Mouse (Mus musculus) lung, embryonic 15.5 days (tissue): ENCODE results near the gene 4930568D16Rik. TPM values are rescaled to one million over a fixed set of nuclear protein-coding genes. Genes with fewer than 3 reads are reported as not detected.

ENCODE experiments used
- ATAC-seq: fragments of 200-750 bp; cut with Nextera tagmentation; 2 replicates; pipeline ENCODE4 v1.8.0; 2017; ENCODE audit warnings: moderate number of reproducible peaks, borderline replicate concordance; ENCODE audit not compliant: low FRiP score, low TSS enrichment; ENCODE audit errors: extremely low read depth
- H3K27ac ChIP-seq: fragments of 300-500 bp; sonication (generic); 2 replicates; pipeline ENCODE4 v1.5.1; 2015; ENCODE audit warnings: moderate library complexity, mild to moderate bottlenecking, inconsistent platforms
- H3K27me3 ChIP-seq: fragments of 300-500 bp; sonication (generic); 2 replicates; pipeline ENCODE4 v1.6.1; 2015; ENCODE audit warnings: inconsistent platforms
- H3K36me3 ChIP-seq: fragments of 300-500 bp; sonication (generic); 2 replicates; pipeline ENCODE4 v1.6.1; 2015; ENCODE audit warnings: inconsistent platforms
- H3K4me1 ChIP-seq: fragments of 300-500 bp; sonication (generic); 2 replicates; pipeline ENCODE4 v1.6.1; 2015; ENCODE audit warnings: inconsistent platforms
- H3K4me2 ChIP-seq: fragments of 300-500 bp; sonication (generic); 2 replicates; pipeline ENCODE4 v1.6.1; 2015; ENCODE audit warnings: inconsistent platforms, mild to moderate bottlenecking, moderate library complexity
- H3K4me3 ChIP-seq: fragments of 300-500 bp; sonication (generic); 2 replicates; pipeline ENCODE4 v1.5.1; 2015; ENCODE audit warnings: mild to moderate bottlenecking, inconsistent platforms
- H3K9ac ChIP-seq: fragments of 300-500 bp; sonication (generic); 2 replicates; pipeline ENCODE4 v1.6.1; 2015; ENCODE audit warnings: inconsistent platforms
- H3K9me3 ChIP-seq: fragments of 300-500 bp; sonication (generic); 2 replicates; pipeline ENCODE4 v1.6.1; 2016; ENCODE audit warnings: inconsistent platforms
- WGBS: fragments of 180-500 bp; shearing (Covaris S2); methylation state at CpG from one replicate; pipeline ENCODE4 v1.1.7; 2015; 5-methylcytosine and 5-hydroxymethylcytosine counted together
- polyA plus RNA-seq: library from polyadenylated mRNA; unstranded; fragments of >200 nt; fragmentation: Nextera tagmentation; extraction: Ambion mirVana; gene quantifications from 2 replicates; pipeline ENCODE4 v1.2.1, GENCODE M21; 2015

The 4930568D16Rik gene
- polyA plus RNA-seq, 1 experiment from 2014 or later = not detected

DNA sequence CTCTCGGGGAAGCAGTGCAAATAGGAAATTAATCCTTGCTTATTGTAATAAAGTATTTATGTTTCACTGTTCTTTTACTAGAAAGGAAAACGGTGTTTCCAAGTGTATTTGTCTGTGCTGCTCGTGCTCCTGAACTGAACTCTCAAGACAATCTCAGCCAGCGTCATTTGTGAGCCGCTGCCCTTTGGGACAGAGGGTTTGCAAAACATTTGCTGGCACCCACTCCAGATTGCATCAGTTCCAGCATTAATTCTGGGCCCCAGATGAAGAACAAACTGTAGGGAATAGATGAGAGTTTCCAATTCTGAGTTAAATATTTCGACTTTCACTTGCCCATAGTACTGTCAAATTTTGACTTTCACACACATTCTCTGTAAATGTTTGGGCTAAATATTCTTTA, 28.8 kb downstream of the 4930568D16Rik start:
- H3K9ac ChIP-seq = no peak overlapping the region
- H3K36me3 ChIP-seq = no peaks in the 10 kb centered on the region
- peaks cover 29% of the 10 kb centered on the region for H3K4me1 ChIP-seq
- H3K4me3 ChIP-seq = no peak overlapping the region
- H3K4me2 ChIP-seq = no peak overlapping the region
- no peaks in the 10 kb centered on the region for H3K9me3 ChIP-seq
- no peak for ATAC-seq
- H3K27me3 ChIP-seq = no peaks in the 10 kb centered on the region
- 53% methylated on average over 6 of the region's 6 CpGs for WGBS
- 0 out of 2 replicates have a peak overlapping the region, but pooled peaks have one; percentile 0 for H3K27ac ChIP-seq

DNA sequence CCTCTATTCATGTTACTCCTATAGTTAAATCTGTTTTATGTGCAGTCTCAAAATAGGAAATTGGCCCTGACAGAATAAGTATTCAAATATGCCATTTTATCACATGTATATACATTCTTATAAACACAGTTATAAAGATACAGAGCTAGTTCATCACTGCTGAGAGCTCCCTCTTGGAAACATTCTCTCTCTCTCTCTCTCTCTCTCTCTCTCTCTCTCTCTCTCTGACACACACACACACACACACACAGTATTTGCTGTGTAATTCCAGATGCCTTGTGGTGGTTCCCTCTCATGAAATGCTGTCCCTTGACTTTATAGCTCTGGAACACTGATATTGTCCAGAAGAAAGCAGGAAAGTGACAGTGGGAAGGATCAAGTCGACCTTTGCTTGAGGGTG, 29.5 kb downstream of the 4930568D16Rik start:
- Histone ChIP-seq H3K9ac (no peak overlapping the region), H3K36me3 (no peaks in the 10 kb centered on the region), H3K4me2 (no peak overlapping the region), H3K27ac (0 out of 2 replicates have a peak overlapping the region, but pooled peaks have one; percentile 0), H3K4me1 (peaks cover 29% of the 10 kb centered on the region), H3K4me3 (no peak overlapping the region), H3K9me3 (no peaks in the 10 kb centered on the region), H3K27me3 (no peaks in the 10 kb centered on the region)
- no peak for ATAC-seq
- 79% methylated on average over 1 of the region's 1 CpGs for WGBS

DNA sequence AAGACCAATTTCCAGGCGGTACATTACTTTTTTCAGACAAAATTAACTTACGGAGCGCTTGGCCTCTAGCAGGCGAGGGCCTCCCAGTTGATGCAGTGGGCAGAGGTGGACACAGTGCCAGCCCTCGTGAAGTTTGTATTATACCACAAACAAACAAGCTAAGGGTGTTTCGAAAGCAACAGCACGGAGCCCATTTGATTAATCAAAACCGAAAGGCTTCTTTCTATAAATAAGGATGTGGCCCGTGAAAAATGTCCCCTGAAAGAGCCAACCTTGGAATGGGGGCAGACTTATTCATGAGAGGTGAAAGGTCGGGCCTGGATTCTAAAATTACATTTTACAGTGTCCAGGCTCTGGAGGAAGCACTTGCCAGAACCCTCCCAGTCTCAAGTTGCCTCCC, 30.1 kb downstream of the 4930568D16Rik start:
- Histone ChIP-seq H3K27me3 (no peaks in the 10 kb centered on the region), H3K4me2 (peak overlapping the region; percentile 93), H3K9ac (no peak overlapping the region), H3K4me3 (peak overlapping the region; percentile 63), H3K4me1 (peaks cover 33% of the 10 kb centered on the region), H3K27ac (peak overlapping the region; percentile 90), H3K9me3 (no peaks in the 10 kb centered on the region), H3K36me3 (no peaks in the 10 kb centered on the region)
- WGBS = 38% methylated on average over 10 of the region's 10 CpGs
- no peak for ATAC-seq

DNA sequence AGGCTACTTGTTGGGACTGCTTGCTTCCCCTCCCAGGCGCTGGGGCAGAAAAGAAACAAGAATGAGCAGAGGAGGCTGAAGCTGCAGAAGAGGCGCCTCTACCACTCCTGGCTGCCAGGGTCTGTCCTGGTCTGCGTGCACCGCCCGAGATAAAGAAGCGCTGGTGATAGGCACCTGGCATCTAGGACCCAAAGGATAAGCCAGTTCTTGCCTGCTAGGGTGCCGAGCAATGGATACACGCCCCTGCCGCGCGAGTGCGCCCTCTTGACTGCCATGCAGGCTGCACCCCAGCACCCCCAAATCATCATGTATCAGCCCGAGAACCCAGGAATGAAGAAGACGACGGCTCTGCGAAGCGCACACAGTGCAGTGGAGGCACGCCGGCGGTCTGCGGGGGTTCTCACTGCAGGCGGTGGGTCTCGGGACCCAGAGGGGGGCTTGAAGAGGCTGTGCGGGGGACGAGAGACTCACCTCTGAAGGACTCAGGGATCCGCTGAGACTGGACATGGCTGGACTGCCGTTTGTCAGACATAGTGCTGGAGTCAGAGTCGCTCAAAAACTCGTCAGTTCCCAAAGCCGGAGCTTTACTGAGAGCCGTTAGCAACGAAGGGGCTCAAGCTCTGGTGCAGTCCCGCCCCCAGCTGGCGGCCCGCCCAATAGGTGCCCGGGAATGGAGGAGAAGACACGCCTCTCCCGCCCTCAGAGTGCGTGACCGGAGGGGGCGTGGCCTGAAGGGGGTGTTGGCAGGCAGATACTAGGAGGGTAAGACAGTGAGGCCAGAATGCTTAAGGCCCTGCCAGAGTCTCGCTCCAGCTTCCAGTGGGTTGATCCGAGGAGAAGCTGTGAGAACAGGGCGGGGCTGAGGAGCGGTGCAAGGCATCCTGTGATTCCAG, 30.9 kb downstream of the 4930568D16Rik start, which contains the start of gene Stom:
TSS of gene Stom (minus strand) at position 589 of the 893 bp plus-strand sequence.
- Histone ChIP-seq H3K27ac (peak within 1 kb of the TSS; percentile 90), H3K36me3 (no peaks in the 10 kb centered on the region), H3K4me3 (peak within 1 kb of the TSS; percentile 63), H3K27me3 (no peaks in the 10 kb centered on the region), H3K9ac (peak within 1 kb of the TSS; percentile 68), H3K9me3 (no peaks in the 10 kb centered on the region), H3K4me1 (peaks cover 39% of the 10 kb centered on the region), H3K4me2 (peak within 1 kb of the TSS; percentile 93)
- peak; percentile 99 for ATAC-seq
- WGBS = under 1% methylated on average over 45 of the region's 45 CpGs

DNA sequence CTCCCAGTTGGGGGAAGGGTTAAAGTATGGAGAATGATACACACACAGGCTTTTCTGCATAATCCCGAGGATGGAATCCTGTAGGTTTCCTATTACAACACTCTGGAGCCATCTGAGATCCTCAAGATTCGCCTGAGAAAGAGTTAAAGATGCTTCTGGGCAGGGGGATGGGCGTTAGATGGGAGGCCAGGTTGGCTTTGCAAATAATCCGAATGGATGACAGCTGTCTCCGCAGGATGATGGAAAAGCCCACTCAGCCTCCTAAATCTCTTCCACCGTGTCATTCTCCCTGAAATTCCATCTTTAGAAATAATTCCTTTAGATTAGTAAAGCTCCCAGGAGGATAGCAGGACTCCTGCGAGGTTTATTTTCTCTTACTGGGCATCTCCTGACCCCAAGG, 31.9 kb downstream of the 4930568D16Rik start:
- 11% methylated on average over 7 of the region's 7 CpGs for WGBS
- Histone ChIP-seq H3K27me3 (no peaks in the 10 kb centered on the region), H3K27ac (no peak overlapping the region), H3K36me3 (no peaks in the 10 kb centered on the region), H3K9ac (peak overlapping the region; percentile 68), H3K4me3 (peak overlapping the region; percentile 63), H3K4me2 (peak overlapping the region; percentile 93), H3K4me1 (peaks cover 39% of the 10 kb centered on the region), H3K9me3 (no peaks in the 10 kb centered on the region)
- ATAC-seq = no peak

DNA sequence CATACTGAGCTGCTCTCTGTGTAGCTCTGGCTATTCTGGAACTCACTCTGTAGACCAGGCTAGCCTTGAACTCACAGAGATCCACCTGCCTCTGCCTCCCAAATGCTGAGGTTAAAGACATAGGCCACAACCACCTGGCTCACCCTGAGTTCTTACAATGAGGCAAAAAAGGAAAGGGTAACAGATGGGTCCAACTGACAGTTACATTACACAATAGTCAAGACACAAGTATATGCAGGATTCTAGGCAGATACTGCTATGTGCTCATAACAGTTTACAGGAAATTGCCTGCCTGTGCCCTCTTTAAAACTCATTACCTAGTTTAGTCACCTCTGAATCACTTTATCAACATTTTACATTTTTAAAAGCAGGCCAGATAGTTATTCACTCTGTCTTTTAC, 33.9 kb downstream of the 4930568D16Rik start:
- ATAC-seq = no peak
- Histone ChIP-seq H3K4me1 (peaks cover 35% of the 10 kb centered on the region), H3K27ac (no peak overlapping the region), H3K4me3 (no peak overlapping the region), H3K27me3 (no peaks in the 10 kb centered on the region), H3K9me3 (no peaks in the 10 kb centered on the region), H3K36me3 (no peaks in the 10 kb centered on the region), H3K4me2 (no peak overlapping the region), H3K9ac (no peak overlapping the region)

DNA sequence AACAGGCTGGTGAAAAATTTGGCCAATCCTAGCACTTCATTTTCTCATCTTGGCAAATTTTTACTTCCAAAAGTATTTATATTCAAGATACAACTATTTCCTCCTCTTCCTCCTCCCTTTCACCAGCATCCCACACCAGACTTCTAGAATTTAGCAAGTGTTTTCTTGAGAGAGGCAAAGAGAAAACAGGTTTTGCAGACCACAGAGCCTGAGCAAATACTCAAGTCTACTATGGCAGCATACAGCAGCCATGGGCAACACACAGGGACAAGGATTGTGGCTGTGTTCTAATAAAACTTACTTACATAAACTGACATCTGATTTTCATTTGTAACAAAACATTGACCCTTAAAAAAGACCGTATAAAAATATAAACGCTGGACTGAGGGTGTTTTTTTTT, 36.3 kb downstream of the 4930568D16Rik start:
- no peak overlapping the region for H3K4me2 ChIP-seq
- H3K9me3 ChIP-seq = no peaks in the 10 kb centered on the region
- 44% methylated on average over 2 of the region's 2 CpGs for WGBS
- ATAC-seq = no peak
- no peak overlapping the region for H3K9ac ChIP-seq
- H3K36me3 ChIP-seq = no peaks in the 10 kb centered on the region
- H3K4me3 ChIP-seq = no peak overlapping the region
- no peak overlapping the region for H3K27ac ChIP-seq
- peaks cover 32% of the 10 kb centered on the region for H3K4me1 ChIP-seq
- no peaks in the 10 kb centered on the region for H3K27me3 ChIP-seq

DNA sequence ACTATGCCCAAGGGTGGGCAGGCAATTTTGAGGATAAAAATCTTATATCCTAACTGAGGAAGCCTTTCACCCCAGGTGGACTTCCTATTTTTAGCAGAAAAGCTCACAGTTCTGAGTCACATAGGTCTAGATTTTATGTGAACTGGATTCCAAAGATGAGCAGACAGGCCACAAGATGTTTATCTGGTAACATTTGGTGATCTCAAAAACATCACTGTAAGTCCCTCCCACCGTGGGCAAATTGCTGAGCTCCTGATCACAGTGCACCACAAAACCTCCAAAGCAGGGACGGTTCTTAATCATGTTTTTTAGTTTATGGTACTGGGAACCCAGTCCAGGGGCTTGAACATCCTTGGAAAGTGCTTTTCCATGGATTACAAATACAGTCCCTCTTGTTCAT, 38.5 kb downstream of the 4930568D16Rik start:
- no peaks in the 10 kb centered on the region for H3K9me3 ChIP-seq
- H3K9ac ChIP-seq = no peak overlapping the region
- 81% methylated on average over 2 of the region's 2 CpGs for WGBS
- H3K4me2 ChIP-seq = no peak overlapping the region
- H3K27ac ChIP-seq = no peak overlapping the region
- no peak overlapping the region for H3K4me3 ChIP-seq
- H3K4me1 ChIP-seq = peaks cover 25% of the 10 kb centered on the region; the same call in 1 of the 2 replicates
- no peaks in the 10 kb centered on the region for H3K27me3 ChIP-seq
- H3K36me3 ChIP-seq = no peaks in the 10 kb centered on the region
- no peak for ATAC-seq

DNA sequence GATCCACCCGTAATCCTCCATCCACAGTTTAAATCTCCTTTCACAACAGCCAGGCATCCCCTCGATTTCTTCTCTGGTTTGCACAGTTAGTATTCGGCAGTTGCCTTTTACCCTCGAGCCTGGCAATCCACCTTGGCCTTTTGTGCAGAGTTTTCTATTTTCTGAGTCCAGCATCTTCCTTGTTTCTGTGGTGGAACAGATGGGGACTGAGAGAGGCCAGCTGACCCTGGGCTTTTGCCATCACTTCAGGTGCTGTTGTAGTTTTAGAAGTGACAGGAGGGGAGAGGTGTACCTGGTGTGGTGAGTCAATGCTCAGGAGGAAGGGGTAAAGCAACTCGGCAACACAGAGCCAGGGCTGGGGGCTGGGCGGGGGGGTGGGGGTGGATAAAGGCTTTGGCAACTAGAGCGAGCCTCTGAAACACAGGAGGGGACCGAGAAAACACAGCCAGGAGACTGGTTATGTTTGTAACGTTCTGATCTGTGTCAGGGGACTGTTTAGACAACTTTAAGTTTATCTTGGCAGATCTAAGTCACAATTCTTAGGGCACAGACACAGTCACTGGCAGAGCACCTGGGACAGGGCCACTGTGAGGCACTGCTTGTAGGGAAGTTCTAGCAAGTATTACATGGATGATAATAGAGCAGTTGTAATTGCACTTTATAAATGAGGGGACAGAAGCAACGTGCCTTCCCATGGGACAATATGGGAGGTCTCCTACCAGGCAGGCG, 39.3 kb downstream of the 4930568D16Rik start:
- no peak overlapping the region for H3K4me2 ChIP-seq
- peaks cover 25% of the 10 kb centered on the region; the same call in 1 of the 2 replicates for H3K4me1 ChIP-seq
- no peak overlapping the region for H3K4me3 ChIP-seq
- ATAC-seq = no peak
- no peak overlapping the region for H3K9ac ChIP-seq
- H3K36me3 ChIP-seq = no peaks in the 10 kb centered on the region
- H3K27me3 ChIP-seq = no peaks in the 10 kb centered on the region
- WGBS = 43% methylated on average over 11 of the region's 11 CpGs
- H3K9me3 ChIP-seq = no peaks in the 10 kb centered on the region
- peak overlapping the region; percentile 23; the same call in 1 of the 2 replicates for H3K27ac ChIP-seq

DNA sequence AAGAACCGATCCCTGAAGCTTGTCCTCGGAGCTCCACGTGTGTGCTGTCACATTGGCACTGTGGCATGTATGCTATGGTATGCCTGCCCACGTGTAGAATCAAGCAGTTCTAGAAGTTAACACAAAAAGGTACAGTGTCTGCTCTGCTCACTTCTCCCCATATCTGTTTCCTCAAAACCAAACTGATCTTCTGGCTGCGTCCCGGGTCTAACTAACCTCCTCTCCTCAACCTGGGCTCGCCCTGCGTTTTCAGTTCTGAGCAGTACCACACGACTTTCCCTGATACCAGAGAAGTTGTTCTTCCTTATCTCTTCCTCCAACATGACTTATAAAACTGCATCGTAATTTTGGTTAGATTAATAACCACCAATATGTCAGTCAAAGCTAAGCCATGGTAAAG, 39.9 kb downstream of the 4930568D16Rik start:
- Histone ChIP-seq H3K4me3 (no peak overlapping the region), H3K9ac (no peak overlapping the region), H3K9me3 (no peaks in the 10 kb centered on the region), H3K27ac (peak overlapping the region; percentile 23; the same call in 1 of the 2 replicates), H3K4me1 (peaks cover 28% of the 10 kb centered on the region; the same call in 1 of the 2 replicates), H3K36me3 (no peaks in the 10 kb centered on the region), H3K4me2 (peak overlapping the region; percentile 22; the same call in 1 of the 2 replicates), H3K27me3 (no peaks in the 10 kb centered on the region)
- 44% methylated on average over 10 of the region's 10 CpGs for WGBS
- no peak for ATAC-seq

DNA sequence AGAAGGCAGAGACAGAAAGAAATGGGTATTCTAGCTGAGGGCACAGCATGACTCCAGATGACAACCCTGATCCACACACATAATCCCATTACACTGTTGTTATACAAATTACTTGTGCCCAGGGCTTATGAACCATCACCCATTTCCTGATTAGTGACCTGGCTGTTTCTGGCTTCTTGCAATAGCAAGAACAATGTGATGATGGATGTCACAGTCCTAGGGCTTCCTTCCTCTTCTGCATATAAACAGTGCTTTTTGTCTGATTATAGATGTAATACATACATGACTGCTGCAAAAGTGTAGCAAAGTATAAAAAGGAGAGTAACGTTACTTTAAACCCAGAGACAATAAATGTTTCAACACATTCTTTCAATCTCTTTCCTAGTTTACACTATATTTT, 40.6 kb downstream of the 4930568D16Rik start:
- ATAC-seq = no peak
- H3K27me3 ChIP-seq = no peaks in the 10 kb centered on the region
- no peak overlapping the region for H3K27ac ChIP-seq
- no peak overlapping the region for H3K4me3 ChIP-seq
- no peaks in the 10 kb centered on the region for H3K9me3 ChIP-seq
- no peak overlapping the region for H3K9ac ChIP-seq
- 37% methylated on average over 1 of the region's 1 CpGs for WGBS
- H3K36me3 ChIP-seq = no peaks in the 10 kb centered on the region
- H3K4me2 ChIP-seq = no peak overlapping the region
- peaks cover 28% of the 10 kb centered on the region; the same call in 1 of the 2 replicates for H3K4me1 ChIP-seq

DNA sequence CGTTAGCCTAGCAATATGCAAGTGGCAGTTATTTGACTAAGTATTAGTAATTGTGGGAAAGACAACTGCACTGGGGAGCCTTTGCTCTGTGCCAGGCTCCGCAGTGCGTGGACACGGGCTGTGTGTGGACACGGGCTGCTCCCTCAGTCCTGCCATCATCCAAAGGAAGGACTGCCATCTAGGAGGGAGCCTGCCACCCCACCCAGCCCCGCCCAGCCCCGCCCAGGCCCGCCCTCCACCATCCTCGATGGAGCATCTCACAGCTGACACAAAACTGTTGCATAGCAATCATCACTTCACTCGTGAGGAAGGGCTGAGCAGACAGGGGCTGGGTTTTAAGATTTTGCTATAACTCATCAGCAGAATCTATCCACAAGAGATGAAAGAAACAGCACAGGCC, 41.6 kb downstream of the 4930568D16Rik start:
- 67% methylated on average over 10 of the region's 10 CpGs for WGBS
- ATAC-seq = no peak

More for the DNA sequence above, 41.6 kb downstream of the 4930568D16Rik start:
- Histone ChIP-seq H3K9me3 (no peaks in the 10 kb centered on the region), H3K36me3 (no peaks in the 10 kb centered on the region), H3K4me2 (no peak overlapping the region), H3K9ac (no peak overlapping the region), H3K4me1 (peaks cover 30% of the 10 kb centered on the region; the same call in 1 of the 2 replicates), H3K4me3 (no peak overlapping the region), H3K27ac (no peak overlapping the region), H3K27me3 (no peaks in the 10 kb centered on the region)
